Mouse (Mus musculus) adrenal gland, adult 2 months (tissue): ENCODE results near the gene Raet1e. TPM values are rescaled to one million over a fixed set of nuclear protein-coding genes. Genes with fewer than 3 reads are reported as not detected.
"Not testable (repeated sequence)": the region's sequence is repeated elsewhere in the genome, so short reads cannot be mapped to it uniquely, and the experiment has no call there.

ENCODE experiments used
- DNase-seq: peaks from one replicate; pipeline ENCODE4 v3.0.0; 2021
- polyA plus RNA-seq: library from polyadenylated mRNA; depleted of rRNA; stranded (reverse); fragments of >200 nt; gene quantifications from 2 replicates; pipeline ENCODE4 v1.2.3, GENCODE M21; 2012
- total RNA-seq, 2 experiments: library from RNA; stranded (reverse); gene quantifications; 2 replicates each; pipeline ENCODE4 v1.2.3; 2021

Raet1e gene
- total and polyA plus RNA-seq, 3 experiments = 0.31 to 2.2 (median 0.62) TPM

DNA sequence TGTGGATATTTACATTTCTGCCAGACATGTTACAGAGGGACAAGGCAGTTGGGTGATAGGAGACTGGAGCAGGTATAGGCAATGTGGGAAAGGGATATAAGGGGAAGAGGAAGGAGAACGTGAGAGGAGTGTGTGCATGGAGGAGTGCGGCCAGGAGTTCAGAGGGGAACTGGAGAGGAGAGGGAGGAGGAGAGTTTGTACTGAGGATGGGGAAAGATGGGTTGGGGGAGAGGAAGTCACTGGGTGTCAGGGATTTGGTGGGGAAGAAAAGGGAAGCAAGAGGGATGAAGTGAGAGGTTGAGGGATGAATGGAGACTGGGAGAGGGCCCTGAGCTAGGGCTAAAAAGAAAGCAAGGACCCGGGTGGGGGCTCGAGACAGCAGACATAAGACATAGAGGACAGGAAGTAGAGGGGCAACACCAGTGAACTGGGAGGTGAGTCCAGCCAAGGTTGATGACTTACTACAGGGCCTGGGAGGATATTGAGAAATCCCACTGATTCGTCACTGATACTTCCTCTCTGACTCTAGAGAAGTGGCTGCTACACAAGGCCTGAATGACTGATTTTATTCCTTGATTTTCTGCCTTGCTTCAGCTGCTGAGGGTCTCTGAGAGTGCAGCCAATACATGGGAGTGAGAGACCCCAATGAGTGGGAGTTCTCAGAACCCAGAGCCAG lies 7.1 kb downstream of the Raet1e start:
- DNase-seq = peak; percentile 16

DNA sequence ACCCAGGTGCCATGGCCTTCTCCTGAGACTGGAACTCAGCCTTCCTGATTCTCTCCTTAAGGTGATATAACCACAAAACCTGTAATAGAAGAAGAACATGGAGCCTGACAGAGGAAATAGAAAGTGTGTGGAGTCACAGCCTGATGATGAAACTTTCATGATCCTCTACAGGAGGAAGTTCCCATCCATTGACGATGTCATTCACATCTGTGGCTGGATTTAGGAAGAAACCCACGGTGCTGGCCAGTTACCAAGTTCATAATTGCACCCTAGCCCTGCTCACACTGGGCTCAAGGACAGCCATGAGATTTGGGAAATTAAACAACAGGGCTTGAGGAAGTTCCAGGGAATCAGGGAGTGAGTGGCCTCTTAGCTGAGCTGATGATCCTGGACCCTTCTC lies 7.7 kb downstream of the Raet1e start:
- DNase-seq = not testable (repeated sequence)

DNA sequence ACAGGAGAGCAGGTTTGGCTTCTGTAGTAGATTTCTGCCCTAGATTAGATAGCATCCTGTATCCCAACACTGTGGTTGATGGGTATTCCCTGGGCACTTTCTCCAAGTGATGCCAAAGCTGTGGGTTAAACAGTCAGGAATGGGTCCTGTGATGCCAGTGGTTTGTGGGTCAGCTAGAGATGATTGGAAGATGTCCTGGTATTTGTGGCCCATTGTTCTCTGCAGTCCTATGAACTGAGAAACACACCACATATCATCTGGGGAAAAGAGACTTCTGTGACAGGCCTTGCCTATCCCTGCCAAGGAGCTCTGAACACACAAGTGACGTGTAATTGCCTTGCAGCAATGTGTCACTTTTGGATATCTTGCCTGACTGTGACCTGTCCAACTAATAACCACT lies 8.7 kb downstream of the Raet1e start:
- DNase-seq = not testable (repeated sequence)

DNA sequence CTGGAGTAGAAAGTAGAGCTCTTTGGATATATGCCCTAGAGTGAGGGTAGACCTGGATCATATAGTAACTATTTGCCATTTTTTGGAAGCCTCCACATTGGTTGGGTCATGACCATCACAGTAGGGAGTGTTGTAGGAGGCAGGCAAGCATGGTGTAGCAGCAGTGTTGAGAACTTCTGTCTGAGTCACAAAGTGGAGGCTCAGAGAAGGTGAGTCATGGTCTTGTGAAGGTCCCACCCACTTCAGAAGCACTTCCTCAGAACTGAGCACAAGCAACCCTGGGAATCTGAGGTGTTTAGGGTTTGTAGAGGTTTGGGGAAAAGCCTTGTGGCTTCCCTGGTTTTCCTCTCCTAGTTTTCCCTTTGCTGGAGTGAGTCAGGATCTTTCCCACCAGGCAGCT lies 10.7 kb downstream of the Raet1e start:
- not testable (repeated sequence) for DNase-seq

DNA sequence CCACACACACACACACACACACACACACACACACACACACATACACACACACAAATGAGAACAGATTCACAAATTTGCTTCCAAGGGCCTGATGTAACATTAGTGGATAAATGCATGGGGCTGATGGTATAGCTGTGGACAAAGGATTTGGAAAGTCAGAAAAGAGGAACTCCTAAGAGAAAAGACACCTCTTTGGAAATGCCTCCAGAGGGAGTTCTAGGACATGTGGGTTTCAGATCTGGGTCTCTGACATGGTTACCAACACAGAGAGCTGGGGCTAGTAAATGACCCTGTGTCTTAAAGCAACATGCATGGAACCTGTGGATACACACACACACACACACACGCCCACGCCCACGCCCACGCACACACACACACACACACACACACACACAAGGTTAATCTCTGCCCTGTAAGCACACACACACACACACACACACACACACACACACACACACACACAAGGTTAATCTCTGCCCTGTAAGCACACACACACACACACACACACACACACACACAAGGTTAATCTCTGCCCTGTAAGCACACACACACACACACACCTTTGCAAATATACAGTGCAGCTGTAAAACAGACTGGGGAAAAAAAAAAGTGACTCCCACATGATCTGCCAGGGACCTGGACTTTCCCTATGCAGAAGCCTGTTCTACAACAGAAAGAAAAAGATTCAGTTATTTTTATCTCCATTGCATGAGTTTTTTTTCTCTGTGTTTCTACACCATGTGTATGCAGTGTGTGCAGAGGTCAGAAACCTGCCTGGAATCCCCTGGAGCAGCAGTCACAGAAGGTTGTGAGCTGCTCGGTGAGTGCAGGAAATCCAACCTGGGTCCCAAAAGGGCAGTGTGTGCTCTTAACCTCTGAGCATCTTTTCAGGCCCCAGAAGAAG lies 14.3 kb downstream of the Raet1e start:
- DNase-seq = not testable (repeated sequence)

DNA sequence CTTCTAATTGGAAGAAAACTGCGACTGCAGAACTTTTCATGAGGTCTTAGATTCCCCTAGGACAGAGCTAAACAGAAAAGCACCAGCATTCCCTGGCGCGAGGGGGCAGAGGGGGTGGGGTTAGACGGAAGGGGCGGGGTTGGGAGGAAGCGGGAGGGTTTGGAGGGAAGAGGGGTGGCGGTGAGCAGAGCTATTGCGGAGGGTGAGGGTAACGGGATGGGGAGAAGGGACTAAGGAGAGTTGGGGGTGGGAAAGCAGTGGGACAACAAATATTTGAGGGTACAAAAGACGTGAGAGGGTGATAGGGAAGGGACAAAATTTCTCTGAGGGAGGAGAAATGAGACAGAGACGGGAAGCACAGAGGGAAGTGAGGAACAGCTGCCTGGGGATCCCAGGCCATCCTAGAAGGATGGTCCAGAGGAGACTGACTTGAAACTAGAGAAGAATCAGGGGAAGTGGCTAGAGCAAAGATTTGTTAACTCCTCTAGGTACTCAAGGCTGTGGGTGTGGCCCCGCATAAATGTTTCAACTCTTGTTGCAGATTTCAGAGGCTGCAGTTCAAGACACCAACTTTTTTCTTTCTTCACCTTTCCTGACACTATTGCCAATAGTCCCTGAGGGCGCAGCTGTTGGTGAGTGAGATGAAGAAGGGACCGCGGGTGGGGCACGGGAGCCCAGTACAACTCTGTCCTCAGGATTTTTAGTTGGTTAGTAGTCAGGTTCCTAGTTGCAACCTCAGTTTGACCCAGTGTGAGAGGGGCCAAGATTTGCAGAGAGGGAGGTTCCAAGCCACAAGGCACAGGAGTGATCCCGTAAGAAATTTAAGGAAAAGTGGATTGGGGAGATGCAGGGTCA lies 15.2 kb downstream of the Raet1e start:
- DNase-seq = not testable (repeated sequence)

DNA sequence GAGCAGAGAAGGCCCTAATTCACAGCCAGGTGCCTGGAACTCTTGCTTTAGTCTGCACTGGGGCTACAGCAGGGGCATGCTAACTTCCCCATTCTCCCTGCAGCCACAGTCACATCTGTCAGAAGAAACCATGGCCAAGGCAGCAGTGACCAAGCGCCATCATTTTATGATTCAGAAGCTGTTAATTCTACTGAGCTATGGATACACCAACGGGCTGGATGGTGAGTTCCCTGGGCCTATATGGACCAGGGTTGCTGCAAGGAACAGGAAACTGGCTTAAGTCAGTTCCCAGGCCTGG lies 15.8 kb downstream of the Raet1e start:
- DNase-seq = not testable (repeated sequence)

DNA sequence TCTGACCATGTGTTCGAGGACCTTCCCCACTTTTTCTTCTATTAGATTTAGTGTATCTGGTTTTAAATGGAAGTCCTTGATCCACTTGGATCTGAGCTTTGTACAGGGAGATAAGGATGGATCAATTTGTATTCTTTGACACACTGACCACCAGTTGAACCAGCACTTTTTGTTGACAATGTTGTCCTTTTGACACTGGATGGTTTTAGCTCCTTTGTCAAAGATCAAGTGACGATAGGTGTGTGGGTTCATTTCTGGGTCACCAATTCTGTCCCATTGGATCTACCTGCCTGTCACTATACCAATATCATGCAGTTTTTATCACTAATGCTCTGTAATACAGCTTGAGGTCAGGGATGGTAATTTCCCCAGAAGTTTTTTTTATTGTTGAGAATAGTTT lies 18.1 kb downstream of the Raet1e start:
- not testable (repeated sequence) for DNase-seq

DNA sequence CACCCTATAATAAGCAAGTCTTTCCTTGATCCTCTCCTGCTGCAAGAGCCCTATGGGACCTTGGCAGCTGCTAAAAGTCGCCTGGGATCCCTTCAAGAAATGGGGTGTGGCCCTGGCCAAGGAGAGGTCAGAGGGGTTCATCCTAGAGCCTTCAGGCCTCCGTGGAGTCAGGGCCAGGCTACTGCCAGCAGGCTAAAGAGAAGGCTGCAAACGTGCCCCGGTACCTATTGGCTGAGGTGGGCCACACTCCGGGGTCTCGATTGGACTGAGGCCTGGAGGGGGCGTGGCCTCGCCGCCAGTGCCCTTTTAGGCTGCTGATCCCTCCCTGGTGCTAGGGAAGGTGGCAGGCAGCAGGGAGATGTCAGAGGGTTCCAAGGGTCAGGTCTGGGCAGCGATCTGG lies 32.7 kb downstream of the Raet1e start:
- DNase-seq = not testable (repeated sequence)

DNA sequence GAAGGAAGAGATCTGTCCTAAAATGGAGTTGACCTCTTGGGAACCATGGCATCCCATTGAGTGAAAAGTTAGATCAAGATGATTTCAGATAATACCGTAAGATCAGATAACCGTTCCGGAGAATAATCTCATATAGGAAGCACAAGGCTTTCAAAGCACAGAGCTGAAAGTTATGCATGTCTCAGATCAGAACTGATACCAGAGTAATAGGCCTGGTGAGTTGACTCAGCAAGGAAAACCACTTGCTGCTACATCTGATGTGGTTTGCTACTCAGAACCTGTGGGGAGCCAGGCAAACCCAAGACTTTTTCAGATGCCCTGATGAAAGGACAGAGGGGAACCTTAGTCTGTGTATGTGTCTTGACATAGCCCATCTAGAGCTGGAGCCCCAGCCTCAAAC lies 43.0 kb downstream of the Raet1e start:
- DNase-seq = not testable (repeated sequence)

DNA sequence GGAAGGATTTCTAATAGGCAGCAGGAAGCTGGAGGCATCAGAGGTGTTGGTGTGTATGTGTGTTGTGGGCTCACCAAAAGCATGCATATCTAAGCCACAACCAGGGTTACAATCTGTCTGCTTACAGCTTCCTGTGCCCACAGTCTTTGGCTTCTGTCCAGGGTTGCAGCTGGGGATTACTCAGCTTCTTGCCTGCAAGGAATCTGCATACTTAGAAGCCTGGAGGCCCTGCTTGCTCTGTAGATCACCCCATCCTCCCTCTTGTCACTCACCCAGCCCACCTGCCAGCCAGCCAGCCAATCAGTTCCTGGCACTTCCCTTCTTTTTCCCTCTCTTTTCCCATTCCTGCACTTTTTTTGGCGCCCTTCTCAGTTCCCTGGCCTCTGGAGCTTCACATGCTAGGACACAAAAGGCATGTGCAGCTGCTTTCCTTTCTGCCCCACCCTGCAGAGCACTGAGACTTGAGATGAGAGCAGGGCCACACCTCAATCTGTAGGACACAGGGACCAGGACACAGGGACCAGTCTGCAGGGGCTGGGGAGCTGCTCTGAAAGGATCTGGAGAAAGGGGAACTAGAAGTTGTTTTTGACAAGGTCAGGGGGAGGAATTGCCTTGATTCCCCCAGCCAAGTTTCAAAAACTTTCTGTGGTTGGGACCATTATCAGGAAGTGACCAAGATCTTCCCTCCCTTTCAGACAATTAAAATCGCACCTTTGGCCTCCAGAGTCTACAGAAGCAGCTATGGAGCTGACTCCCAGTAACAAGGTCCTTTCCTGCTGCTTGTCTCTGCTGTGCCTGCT lies 44.6 kb downstream of the Raet1e start:
- not testable (repeated sequence) for DNase-seq

DNA sequence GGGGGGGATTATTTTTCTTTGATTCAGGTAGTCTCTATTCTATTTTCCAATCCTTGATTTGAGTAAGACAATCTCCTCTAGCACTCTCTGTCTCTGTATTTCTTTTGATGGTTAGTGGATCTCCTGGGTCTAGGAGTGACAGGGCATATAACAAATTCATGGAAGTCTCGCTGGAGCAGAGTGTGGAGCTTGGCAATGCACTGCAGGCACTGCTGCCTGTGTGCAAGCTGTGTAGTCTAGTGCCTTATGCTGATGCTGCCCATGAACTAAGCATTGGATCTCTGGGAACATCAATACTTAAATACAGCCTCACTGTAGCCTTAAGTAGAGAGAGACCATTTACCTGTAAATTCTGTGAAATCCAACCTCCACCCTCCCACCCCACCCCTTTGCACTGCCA lies 48.1 kb downstream of the Raet1e start:
- not testable (repeated sequence) for DNase-seq

DNA sequence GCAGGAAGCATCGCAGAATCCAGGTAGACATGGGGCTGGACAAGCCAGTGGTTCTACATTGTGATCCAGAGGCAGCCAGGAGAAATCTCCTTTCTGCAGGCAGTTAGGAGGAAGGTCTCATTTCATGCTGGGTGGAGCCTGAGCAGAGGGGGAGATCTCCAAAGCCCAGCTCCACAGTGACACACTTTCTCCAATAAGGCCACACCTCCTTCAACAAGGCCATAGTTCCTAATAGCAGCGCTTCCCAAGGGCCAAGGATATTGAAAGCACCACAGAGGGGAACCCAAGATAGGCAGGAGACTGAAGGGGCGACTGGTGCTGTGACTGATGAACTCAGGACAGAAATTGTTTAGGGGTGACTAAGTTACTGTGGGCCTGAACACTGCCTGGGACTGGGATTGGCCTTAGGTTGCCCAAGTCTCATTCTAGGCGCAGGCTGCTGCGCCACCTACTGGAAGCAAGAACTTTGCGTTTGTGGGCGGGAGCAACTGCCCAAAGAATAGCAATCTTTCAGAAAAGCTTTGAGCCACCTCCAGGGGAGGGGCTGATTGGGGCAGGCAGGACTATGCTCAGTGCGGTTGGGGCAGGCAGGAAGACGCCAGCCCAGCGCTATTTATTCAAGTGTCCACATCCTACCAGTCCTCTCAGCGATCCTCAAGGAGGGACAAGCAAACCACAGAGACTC lies 53.8 kb downstream of the Raet1e start:
- peak; percentile 77 for DNase-seq

DNA sequence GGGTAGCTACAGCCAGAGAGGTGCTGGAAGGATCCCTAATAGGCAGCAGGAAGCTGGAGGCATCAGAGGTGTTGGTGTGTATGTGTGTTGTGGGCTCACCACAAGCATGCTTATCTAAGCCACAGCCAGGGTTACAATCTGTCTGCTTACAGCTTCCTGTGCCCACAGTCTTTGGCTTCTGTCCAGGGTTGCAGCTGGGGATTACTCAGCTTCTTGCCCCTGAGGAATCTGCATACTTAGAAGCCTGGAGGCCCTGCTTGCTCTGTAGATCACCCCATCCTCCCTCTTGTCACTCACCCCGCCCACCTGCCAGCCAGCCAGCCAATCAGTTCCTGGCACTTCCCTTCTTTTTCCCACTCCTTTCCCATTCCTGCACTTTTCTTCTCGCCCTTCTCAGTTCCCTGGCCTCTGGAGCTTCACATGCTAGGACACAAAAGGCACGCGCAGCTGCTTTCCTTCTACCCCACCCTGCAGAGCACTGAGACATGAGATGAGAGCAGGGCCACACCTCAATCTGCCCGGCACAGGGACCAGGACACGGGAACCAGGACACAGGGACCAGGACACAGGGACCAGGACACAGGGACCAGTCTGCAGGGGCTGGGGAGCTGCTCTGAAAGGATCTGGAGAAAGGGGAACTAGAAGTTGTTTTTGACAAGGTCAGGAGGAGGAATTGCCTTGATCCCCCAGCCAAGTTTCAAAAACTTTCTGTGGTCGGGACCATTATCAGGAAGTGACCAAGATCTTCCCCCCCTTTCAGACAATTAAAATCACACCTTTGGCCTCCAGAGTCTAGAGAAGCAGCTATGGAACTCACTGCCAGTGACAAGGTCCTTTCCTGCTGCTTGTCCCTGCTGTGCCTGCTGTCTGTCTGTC lies 65.3 kb downstream of the Raet1e start:
- peak; percentile 53 for DNase-seq

DNA sequence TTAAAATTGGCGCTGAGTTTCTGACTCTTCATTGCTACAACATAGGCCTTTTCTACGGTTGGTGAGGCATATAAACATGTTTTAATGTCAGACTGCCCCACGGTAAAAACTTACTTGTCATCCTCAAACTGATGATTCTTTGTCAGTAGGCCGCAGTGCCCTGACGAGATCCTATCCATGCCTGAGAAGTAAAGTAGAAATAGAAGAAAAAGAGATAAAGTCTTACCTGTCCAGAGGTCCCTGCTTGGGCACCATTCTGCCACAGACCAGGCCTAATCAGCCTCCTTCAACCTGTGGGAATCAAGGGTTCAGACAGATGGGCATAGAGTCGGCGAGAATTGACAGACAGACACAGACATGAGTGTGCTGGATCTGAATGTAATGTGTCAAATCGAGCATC lies 106.7 kb downstream of the Raet1e start:
- DNase-seq = no peak

DNA sequence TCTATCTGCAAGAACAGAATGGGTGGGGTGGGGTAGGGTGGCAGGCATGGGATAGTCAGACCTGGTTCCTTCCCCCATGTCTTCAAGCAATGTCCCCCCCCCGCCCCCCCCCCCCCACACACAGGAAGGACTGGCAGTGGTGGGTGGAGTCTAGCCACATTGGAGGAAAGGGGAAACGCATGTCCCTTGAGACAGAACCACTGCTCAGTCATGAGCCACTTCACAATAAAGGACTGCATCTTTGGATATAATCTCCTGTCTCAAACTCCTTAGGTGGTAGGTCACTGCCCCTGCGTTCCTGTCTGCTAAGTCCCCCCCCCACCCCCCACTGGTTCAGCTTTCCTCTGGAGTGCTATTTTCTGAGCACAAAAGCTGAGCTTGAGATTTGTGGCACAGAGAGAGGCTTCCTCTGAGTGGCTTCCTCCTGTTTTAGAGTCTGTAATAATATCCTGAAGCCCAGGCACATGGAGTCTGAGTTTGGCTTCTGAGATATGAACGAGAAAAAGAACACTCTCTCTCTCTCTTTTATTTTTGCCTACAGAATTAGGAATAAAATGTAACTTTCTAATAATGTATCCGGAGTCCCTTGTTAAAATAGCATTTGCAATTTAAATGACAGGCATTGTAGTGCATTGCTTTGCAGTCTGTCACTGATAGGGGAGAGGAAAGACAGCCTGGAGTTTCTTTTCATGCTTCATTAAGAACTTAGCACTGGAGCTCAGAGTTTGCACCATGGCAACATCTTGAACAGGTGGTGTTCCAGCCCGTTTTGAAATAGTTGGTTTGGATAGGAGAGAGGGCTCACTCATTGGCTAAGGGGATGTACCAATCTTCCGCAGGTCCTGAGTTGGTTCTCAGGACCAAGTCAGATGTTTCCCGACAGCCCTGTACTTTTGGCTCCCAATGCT lies 112.8 kb downstream of the Raet1e start:
- DNase-seq = not testable (repeated sequence)

DNA sequence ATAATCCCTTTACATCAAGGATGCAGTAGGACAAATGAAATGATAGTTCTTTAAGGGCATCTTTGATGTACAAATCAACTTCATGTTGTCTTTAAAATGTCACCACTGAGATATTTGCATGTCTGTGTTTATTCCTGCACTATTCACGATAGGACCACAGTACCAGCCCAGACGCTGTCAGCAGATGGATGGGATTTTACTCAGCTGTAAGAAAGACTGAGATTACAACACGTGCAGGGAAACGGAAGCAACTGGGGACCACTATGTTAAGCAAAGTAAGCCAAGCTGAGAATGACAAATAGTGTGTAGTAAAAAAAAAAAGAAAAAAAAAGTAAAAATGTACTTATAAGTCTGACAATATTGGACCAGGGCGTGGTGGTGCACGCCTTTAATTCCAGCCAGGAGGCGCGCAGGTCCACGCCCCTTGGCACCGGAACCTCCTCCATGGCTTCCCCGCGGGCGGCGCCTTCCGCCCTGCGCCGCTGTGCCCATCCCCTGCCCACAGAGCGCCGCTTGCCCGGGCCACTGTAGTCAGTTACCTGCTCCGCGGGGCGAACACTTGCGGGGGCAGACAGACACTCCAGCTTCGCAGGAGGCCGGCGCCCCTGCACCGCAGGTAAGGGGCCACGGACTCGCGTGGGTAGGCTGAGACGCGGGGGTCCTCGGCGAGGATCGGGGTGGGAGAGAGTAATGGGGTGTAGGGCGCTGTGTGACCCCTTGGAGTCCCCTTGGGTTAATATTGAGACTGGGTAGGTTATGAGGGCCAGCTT lies 114.7 kb downstream of the Raet1e start:
- peak; percentile 22 for DNase-seq

DNA sequence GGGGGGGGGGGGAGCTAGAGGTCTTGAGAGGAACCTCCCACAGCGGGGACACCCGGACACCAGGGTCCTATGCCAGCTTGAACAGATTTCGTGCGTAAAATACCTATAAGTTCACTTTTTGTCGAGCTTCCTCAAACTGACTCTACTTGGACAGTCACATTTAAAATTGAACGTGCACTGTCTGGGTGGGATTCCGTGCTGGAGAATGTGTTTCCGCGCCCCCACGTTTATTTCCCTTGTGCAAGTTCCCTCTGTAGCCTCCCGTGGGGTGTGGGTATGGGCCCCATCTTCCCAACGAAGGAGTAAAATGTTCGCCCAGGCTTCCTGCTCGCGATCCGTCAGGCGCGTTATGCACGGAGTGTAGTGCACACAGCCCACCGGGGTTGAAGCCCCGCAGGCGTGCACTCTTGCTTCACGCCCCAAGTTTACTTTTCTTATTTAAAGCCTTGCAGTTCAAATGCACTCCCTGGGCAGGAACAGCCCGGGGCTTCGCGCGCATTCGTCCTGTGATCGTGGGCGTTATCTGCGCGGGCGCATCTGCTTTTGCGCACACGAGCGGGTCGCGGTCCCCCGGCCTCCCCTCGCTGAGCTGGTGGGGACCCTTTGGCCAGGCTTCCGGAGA lies 115.4 kb downstream of the Raet1e start:
- no peak for DNase-seq
